Mouse (Mus musculus) liver, embryonic 13.5 days (tissue): ENCODE measurements around the gene Hpse2. TPM values are rescaled to one million over a fixed set of nuclear protein-coding genes. Genes with fewer than 3 reads are reported as not detected.

Experiments
- ATAC-seq: fragments of 200-750 bp; cut with Nextera tagmentation; 2 replicates; pipeline ENCODE4 v1.8.0; 2017; ENCODE audit warnings: low read depth, mild to moderate bottlenecking, moderate number of reproducible peaks, moderate library complexity
- DNase-seq: peaks from one replicate; pipeline ENCODE4 v3.0.0; 2022
- H3K27ac ChIP-seq: fragments of 300-500 bp; sonication (generic); 2 replicates; pipeline ENCODE4 v1.5.1; 2015; ENCODE audit warnings: moderate library complexity, mild to moderate bottlenecking, inconsistent platforms
- H3K27me3 ChIP-seq: fragments of 300-500 bp; sonication (generic); 2 replicates; pipeline ENCODE4 v1.6.1; 2015; ENCODE audit warnings: mild to moderate bottlenecking, inconsistent platforms
- H3K36me3 ChIP-seq: fragments of 300-500 bp; sonication (generic); 2 replicates; pipeline ENCODE4 v1.6.1; 2015; ENCODE audit warnings: mild to moderate bottlenecking, inconsistent platforms
- H3K4me1 ChIP-seq: fragments of 300-500 bp; sonication (generic); replicated peaks from 2 replicates; pipeline ENCODE4 v1.6.1; 2015; ENCODE audit warnings: inconsistent platforms
- H3K4me2 ChIP-seq: fragments of 300-500 bp; sonication (generic); 2 replicates; pipeline ENCODE4 v1.6.1; 2015; ENCODE audit warnings: inconsistent platforms, mild to moderate bottlenecking, moderate library complexity
- H3K4me3 ChIP-seq: fragments of 300-500 bp; sonication (generic); replicated peaks from 2 replicates; pipeline ENCODE4 v1.5.1; 2015; ENCODE audit warnings: mild to moderate bottlenecking, inconsistent platforms
- H3K9ac ChIP-seq: fragments of 300-500 bp; sonication (generic); 2 replicates; pipeline ENCODE4 v1.6.1; 2015; ENCODE audit warnings: mild to moderate bottlenecking, inconsistent platforms
- H3K9me3 ChIP-seq: fragments of 300-500 bp; sonication (generic); replicated peaks from 2 replicates; pipeline ENCODE4 v1.6.1; 2016; ENCODE audit warnings: inconsistent platforms
- WGBS: fragments of 180-500 bp; shearing (Covaris S2); methylation state at CpG from one replicate; pipeline ENCODE4 v1.1.7; 2015; ENCODE audit not compliant: insufficient replicate concordance; 5-methylcytosine and 5-hydroxymethylcytosine counted together
- polyA plus RNA-seq: library from polyadenylated mRNA; unstranded; fragments of >200 nt; fragmentation: Nextera tagmentation; extraction: Ambion mirVana; gene quantifications from 2 replicates; pipeline ENCODE4 v1.2.1, GENCODE M21; 2015

The Hpse2 gene
- polyA plus RNA-seq, 1 experiment from 2014 or later: 0.02 TPM

DNA sequence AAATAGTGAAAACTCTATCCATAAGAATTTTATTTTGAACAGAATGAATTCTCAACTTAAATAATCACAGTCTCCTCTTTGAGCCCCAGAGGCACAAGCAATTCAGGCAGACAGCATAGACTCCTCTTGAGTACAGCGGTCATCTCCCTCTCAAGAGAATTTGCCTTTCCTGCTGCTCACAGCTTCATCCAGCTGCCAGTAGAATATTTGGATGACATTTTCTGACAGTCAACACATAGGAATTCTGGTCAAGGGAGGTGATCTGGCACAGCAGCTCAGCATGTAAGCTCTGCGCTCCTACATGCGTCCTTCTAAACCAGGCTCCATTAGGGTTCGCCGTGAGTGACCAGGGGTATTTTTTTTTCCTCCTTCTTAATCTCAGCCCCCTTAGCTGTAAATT, 232.6 kb downstream of the Hpse2 start:
- H3K36me3 ChIP-seq: no peaks in the 10 kb centered on the region
- H3K4me3 ChIP-seq: no peak overlapping the region
- no peaks in the 10 kb centered on the region for H3K9me3 ChIP-seq
- no peak overlapping the region for H3K9ac ChIP-seq
- 83% methylated on average over 5 of the region's 5 CpGs for WGBS
- ATAC-seq: no peak
- H3K4me1 ChIP-seq: no peaks in the 10 kb centered on the region
- no peak for DNase-seq
- H3K27ac ChIP-seq: no peak overlapping the region
- H3K4me2 ChIP-seq: no peak overlapping the region
- no peaks in the 10 kb centered on the region for H3K27me3 ChIP-seq

DNA sequence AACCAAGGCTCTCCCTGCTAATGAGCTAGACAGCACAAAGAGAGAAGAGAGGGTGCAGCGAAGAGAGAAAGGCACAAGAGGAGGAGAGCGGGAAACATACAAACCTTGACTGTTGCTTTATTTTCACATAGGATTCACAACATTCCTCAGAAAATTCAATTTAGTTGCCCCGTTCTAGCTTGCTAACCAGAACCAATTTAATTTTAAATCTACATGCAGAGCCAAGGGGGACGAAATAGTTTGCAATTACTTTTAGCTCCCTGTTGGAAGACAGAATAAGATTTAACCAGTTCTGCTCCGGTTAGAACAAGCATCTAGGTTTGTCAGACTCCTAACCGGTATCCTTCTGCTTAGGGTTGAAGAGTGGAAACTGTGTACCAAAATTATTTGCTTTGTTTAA, 240.3 kb downstream of the Hpse2 start:
- 72% methylated on average over 6 of the region's 6 CpGs for WGBS
- no peaks in the 10 kb centered on the region for H3K36me3 ChIP-seq
- no peaks in the 10 kb centered on the region for H3K4me1 ChIP-seq
- H3K27ac ChIP-seq: no peak overlapping the region
- H3K4me3 ChIP-seq: no peak overlapping the region
- no peaks in the 10 kb centered on the region for H3K9me3 ChIP-seq
- no peaks in the 10 kb centered on the region for H3K27me3 ChIP-seq
- no peak for DNase-seq
- H3K4me2 ChIP-seq: no peak overlapping the region
- no peak for ATAC-seq
- no peak overlapping the region for H3K9ac ChIP-seq

DNA sequence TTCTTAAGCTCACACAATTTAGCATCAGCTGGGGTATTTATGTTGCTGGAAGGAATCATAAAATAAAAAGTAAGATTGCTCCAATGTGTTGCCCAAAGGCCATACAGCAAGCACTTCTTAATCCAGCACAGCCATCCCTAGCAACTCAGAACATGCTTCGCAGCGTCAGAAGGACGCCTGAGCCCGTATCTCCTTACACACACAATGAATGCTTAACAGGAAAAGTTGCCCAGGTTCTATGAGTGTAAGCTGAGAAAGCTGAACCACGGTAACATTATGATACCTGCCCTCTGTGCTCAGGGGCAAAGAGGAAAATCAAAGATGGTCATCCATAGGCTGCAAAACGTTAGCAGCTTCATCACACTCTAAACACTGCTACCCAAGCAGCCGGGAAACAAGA, 241.3 kb downstream of the Hpse2 start:
- Histone ChIP-seq H3K4me2 (no peak overlapping the region), H3K36me3 (no peaks in the 10 kb centered on the region), H3K4me3 (no peak overlapping the region), H3K9ac (no peak overlapping the region), H3K27me3 (no peaks in the 10 kb centered on the region), H3K27ac (no peak overlapping the region), H3K9me3 (no peaks in the 10 kb centered on the region), H3K4me1 (no peaks in the 10 kb centered on the region)
- WGBS: 73% methylated on average over 7 of the region's 7 CpGs
- no peak for DNase-seq
- no peak for ATAC-seq

DNA sequence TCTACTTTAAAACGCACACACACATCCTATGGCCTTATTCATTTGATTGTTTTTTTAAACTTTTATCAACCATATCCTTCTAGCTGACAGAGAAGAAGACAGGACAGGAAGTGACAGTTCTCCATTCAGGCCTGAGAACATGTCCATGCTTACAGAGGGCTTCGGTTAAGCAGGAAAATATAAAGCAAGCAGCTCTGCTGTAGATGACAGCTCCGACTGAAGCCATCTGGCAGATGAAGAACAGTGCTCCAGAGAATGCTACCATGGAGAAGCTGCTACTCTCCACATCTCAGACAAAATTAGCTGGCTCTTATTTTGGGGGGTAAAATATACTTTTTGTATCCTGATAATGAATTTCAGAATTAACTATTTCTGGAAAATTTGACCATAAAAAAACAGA, 246.5 kb downstream of the Hpse2 start:
- Histone ChIP-seq H3K27me3 (no peaks in the 10 kb centered on the region), H3K4me2 (no peak overlapping the region), H3K9me3 (no peaks in the 10 kb centered on the region), H3K4me3 (no peak overlapping the region), H3K9ac (no peak overlapping the region), H3K4me1 (no peaks in the 10 kb centered on the region), H3K36me3 (no peaks in the 10 kb centered on the region), H3K27ac (no peak overlapping the region)
- DNase-seq (no peak), ATAC-seq (no peak)
- 33% methylated on average over 3 of the region's 3 CpGs for whole genome bisulfite sequencing

DNA sequence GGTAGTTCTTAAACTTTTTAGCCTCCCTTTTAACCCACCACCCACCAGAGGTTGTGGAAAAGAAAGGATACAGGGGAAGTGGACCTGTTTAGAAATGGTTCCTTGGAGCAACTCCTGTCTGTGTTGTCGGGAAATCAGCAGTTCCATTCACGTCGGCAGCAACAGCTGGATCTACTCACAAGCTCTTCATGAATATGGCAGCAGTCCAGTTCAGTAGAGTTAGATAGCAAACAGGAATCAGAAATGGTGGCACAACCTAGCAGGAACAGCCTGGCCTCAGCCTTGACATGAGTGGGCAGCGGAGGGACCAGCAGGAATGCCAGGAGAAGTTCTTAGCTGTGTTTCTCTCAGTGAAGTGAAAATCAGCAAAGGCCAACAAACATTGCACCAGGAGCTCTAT, 278.4 kb downstream of the Hpse2 start:
- Histone ChIP-seq H3K27me3 (no peaks in the 10 kb centered on the region), H3K4me3 (no peak overlapping the region), H3K4me1 (no peaks in the 10 kb centered on the region), H3K4me2 (no peak overlapping the region), H3K27ac (no peak overlapping the region), H3K9ac (no peak overlapping the region), H3K36me3 (no peaks in the 10 kb centered on the region), H3K9me3 (no peaks in the 10 kb centered on the region)
- WGBS: 73% methylated on average over 4 of the region's 4 CpGs
- ATAC-seq: no peak
- DNase-seq: no peak

DNA sequence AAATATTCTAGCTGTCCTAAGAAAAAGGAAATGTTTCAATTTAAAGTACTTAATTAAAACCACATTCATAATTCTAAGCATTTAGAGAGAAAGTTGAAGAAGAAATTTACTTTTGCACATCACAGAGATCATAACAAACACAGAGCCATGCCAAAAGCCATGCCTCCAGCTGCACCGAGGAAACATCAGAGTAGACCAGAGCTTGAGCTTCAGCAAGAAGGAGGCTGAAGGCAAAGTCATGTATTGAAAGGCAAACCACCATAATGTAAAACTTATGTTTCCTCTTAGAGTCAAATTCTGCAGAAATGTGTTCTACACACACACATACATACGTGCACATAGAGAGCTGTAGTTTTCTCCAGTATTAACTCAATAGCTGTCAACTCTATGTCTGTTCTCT, 291.2 kb downstream of the Hpse2 start:
- WGBS: 69% methylated on average over 2 of the region's 2 CpGs

DNA sequence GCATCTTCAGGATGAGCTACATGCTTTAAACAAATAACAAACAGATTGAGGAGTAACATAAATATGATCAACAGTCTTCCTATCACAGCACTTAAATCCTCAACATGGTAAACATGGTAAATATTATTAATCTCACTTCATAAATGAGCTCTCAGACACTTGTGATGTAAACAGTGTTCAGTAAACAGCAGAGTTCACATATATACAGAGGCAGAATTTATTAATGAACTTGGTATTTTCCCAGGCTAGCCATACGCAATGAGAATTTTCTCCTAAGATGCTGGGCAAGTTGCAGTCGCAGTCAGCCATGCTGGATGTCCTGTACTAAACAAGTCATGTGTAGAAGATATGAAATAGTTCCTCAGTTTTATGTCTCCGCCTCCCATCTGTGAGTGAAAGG, 300.9 kb downstream of the Hpse2 start:
- WGBS: 72% methylated on average over 3 of the region's 3 CpGs
- Histone ChIP-seq H3K36me3 (no peaks in the 10 kb centered on the region), H3K9me3 (no peaks in the 10 kb centered on the region), H3K4me3 (no peak overlapping the region), H3K27me3 (no peaks in the 10 kb centered on the region), H3K4me1 (no peaks in the 10 kb centered on the region), H3K9ac (no peak overlapping the region), H3K27ac (no peak overlapping the region), H3K4me2 (no peak overlapping the region)
- ATAC-seq (no peak), DNase-seq (no peak)

More for the DNA sequence above, 291.2 kb downstream of the Hpse2 start:
- H3K4me3 ChIP-seq: no peak overlapping the region
- H3K36me3 ChIP-seq: no peaks in the 10 kb centered on the region
- H3K9me3 ChIP-seq: no peaks in the 10 kb centered on the region
- H3K4me2 ChIP-seq: no peak overlapping the region
- no peaks in the 10 kb centered on the region for H3K4me1 ChIP-seq
- no peaks in the 10 kb centered on the region for H3K27me3 ChIP-seq
- no peak for ATAC-seq
- no peak overlapping the region for H3K27ac ChIP-seq
- no peak for DNase-seq
- no peak overlapping the region for H3K9ac ChIP-seq

DNA sequence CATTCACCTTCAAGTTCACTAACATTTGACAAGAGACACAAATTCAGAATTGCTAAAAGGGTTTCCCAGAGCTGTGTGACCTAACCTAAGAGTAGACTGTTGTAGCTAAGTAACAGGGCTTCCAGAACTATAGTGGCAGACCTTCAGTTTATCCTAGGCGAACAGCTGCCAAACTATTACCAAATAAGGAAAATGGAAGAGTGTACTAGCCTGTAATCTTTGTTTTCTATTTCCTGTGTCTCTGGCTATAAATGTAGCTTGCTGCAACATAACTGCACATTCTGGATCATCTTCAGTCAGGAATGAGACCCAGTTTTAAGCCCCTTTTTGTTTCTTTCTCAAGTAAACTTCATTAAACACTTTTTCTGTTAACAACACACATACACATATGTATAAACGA, 324.0 kb downstream of the Hpse2 start:
- H3K27me3 ChIP-seq: no peaks in the 10 kb centered on the region
- WGBS: 30% methylated on average over 2 of the region's 2 CpGs
- ATAC-seq: no peak
- no peak overlapping the region for H3K4me2 ChIP-seq
- no peaks in the 10 kb centered on the region for H3K9me3 ChIP-seq
- H3K4me3 ChIP-seq: no peak overlapping the region
- no peaks in the 10 kb centered on the region for H3K36me3 ChIP-seq
- no peak overlapping the region for H3K27ac ChIP-seq
- H3K4me1 ChIP-seq: no peaks in the 10 kb centered on the region
- no peak overlapping the region for H3K9ac ChIP-seq
- no peak for DNase-seq

DNA sequence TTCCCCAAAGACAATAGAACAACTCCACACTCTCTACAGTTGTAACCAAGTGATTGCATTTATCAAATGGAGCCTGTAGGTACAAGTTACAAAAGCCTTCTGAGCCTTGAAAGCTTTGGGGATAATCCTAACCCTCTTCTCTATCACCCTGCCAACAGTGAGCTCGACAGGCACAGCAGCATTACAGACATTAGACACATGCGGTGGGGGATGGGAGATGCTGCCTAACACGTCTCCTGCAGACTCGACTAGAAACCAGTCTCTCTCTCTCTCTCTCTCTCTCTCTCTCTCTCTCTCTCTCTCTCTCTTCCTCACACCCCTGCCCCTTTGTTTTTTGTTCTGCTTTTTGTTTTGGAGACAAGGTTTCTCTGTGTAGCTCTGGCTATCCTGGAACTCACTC, 343.6 kb downstream of the Hpse2 start:
- Histone ChIP-seq H3K36me3 (no peaks in the 10 kb centered on the region), H3K27me3 (no peaks in the 10 kb centered on the region), H3K9me3 (no peaks in the 10 kb centered on the region), H3K4me3 (no peak overlapping the region), H3K27ac (no peak overlapping the region), H3K9ac (no peak overlapping the region), H3K4me2 (no peak overlapping the region), H3K4me1 (no peaks in the 10 kb centered on the region)
- DNase-seq: no peak
- WGBS: 33% methylated on average over 4 of the region's 4 CpGs
- no peak for ATAC-seq

DNA sequence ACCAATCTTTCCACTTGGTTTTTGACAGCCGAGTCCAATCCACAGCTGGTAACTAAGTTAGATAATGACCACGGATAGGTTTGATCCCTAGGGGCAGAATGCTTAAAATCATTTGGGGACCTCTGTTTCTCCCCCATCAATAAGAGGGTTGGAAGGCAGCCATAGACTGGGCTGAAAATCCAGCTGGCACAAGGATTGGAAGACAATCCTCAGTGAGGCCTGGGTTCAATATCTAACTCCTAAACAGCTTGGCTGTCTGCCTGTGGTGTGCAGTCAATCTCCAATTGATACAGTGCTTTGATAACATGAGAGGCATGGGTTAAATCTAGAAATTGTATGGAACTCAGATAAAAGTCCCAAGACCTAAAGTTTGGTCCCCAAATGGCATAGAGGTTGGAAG, 345.4 kb downstream of the Hpse2 start:
- no peaks in the 10 kb centered on the region for H3K27me3 ChIP-seq
- H3K27ac ChIP-seq: no peak overlapping the region
- H3K4me3 ChIP-seq: no peak overlapping the region
- no peak overlapping the region for H3K9ac ChIP-seq
- no peak for DNase-seq
- H3K4me2 ChIP-seq: no peak overlapping the region
- H3K4me1 ChIP-seq: no peaks in the 10 kb centered on the region
- H3K36me3 ChIP-seq: no peaks in the 10 kb centered on the region
- 66% methylated on average over 2 of the region's 2 CpGs for WGBS
- no peak for ATAC-seq
- no peaks in the 10 kb centered on the region for H3K9me3 ChIP-seq

DNA sequence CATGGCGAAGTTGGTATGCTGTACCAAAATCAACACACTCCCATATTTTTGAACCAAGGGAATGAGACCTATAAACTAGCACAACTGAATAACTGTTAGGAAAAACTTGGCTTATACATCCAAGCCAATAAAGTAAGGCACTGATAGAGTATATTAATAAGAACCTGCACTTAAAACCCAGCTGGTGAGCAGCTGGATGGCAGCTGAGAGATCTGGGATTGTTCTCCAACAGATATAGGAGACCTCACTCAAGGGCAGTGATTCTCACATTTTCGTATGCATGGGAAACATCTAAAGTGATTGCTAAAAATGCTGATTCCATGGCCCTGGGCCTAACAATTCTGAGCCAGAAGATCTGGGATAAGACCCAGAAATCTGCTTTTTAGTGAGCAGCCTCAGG, 345.9 kb downstream of the Hpse2 start:
- ATAC-seq: no peak
- H3K27ac ChIP-seq: no peak overlapping the region

DNA sequence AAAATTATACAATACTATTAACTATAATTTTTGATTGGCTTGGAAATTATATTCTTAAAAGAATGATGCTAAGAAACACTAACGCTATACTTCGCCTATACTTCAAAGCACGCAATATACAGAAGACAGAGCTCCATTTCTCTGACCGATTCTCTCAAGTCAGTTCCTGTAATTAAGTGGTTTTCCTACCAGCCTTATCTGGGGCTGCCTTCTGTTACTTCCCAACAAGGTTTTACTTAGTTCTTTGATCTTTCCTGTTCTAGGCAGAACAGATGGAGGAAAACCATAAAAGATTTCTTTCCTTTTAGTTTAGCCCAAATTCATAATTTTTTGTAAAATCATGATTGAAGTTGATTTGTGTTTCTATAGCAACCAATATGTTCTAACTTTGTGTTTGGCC, 351.8 kb downstream of the Hpse2 start:
- ATAC-seq: no peak
- Histone ChIP-seq H3K9me3 (no peaks in the 10 kb centered on the region), H3K4me1 (no peaks in the 10 kb centered on the region), H3K4me3 (no peak overlapping the region), H3K9ac (no peak overlapping the region), H3K36me3 (no peaks in the 10 kb centered on the region), H3K27me3 (no peaks in the 10 kb centered on the region), H3K4me2 (no peak overlapping the region), H3K27ac (no peak overlapping the region)
- no peak for DNase-seq
- WGBS: 13% methylated on average over 4 of the region's 4 CpGs

More for the DNA sequence above, 345.9 kb downstream of the Hpse2 start:
- no peaks in the 10 kb centered on the region for H3K9me3 ChIP-seq
- H3K9ac ChIP-seq: no peak overlapping the region
- DNase-seq: no peak
- H3K4me3 ChIP-seq: no peak overlapping the region
- 48% methylated on average over 2 of the region's 2 CpGs for WGBS
- no peaks in the 10 kb centered on the region for H3K4me1 ChIP-seq
- no peak overlapping the region for H3K4me2 ChIP-seq
- H3K27me3 ChIP-seq: no peaks in the 10 kb centered on the region
- no peaks in the 10 kb centered on the region for H3K36me3 ChIP-seq

DNA sequence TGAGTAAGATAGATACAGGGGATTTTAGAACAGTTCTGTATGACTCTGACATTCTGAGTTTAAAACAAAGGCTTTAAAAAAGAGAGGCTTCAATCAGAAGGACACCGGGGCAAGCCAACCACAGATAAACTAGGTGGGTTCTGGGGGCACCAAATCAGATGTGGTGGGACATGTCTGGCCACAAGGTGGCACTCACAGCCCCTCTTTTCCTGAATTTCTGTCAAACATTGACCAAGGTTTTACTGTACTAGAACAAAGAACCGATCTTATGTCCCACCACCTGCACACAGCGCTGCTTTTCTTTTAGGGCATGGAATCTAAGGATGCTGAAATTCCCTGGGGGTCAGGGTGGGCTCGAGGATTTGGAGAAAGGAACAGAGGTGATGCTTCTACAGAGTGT, 360.9 kb downstream of the Hpse2 start:
- 20% methylated on average over 4 of the region's 4 CpGs for WGBS
- H3K27me3 ChIP-seq: no peaks in the 10 kb centered on the region
- no peak overlapping the region for H3K27ac ChIP-seq
- DNase-seq: no peak
- no peak overlapping the region for H3K4me3 ChIP-seq
- H3K9ac ChIP-seq: no peak overlapping the region
- no peaks in the 10 kb centered on the region for H3K4me1 ChIP-seq
- H3K36me3 ChIP-seq: no peaks in the 10 kb centered on the region
- no peak for ATAC-seq
- no peaks in the 10 kb centered on the region for H3K9me3 ChIP-seq
- H3K4me2 ChIP-seq: no peak overlapping the region
